Mouse (Mus musculus) kidney, postnatal 0 days (tissue): ENCODE results near the gene Apol9b. TPM values are rescaled to one million over a fixed set of nuclear protein-coding genes. Genes with fewer than 3 reads are reported as not detected.

Experiments
- ATAC-seq: fragments of 200-750 bp; cut with Nextera tagmentation; replicated peaks from 2 replicates; pipeline ENCODE4 v1.8.0; 2017; ENCODE audit warnings: low read depth, moderate number of reproducible peaks, moderate TSS enrichment, moderate library complexity; ENCODE audit not compliant: low FRiP score
- DNase-seq: peaks from one replicate; pipeline ENCODE4 v3.0.0-alpha.2; 2016; ENCODE audit warnings: low spot score
- H3K27ac ChIP-seq: fragments of 300-500 bp; sonication (generic); 2 replicates; pipeline ENCODE4 v1.5.1; 2014; ENCODE audit warnings: mild to moderate bottlenecking
- H3K27me3 ChIP-seq: fragments of 300-500 bp; sonication (generic); 2 replicates; pipeline ENCODE4 v1.6.1; 2014; ENCODE audit warnings: low read length, mixed read lengths; ENCODE audit not compliant: insufficient read depth
- H3K36me3 ChIP-seq: fragments of 300-500 bp; sonication (generic); 2 replicates; pipeline ENCODE4 v1.6.1; 2014; ENCODE audit warnings: low read length, mixed read lengths; ENCODE audit not compliant: insufficient read depth
- H3K4me1 ChIP-seq: fragments of 300-500 bp; sonication (generic); replicated peaks from 2 replicates; pipeline ENCODE4 v1.6.1; 2014; ENCODE audit warnings: antibody characterized with exemption, low read length, mixed read lengths; ENCODE audit not compliant: insufficient read depth
- H3K4me2 ChIP-seq: fragments of 300-500 bp; sonication (generic); 2 replicates; pipeline ENCODE4 v1.6.1; 2014; ENCODE audit warnings: mild to moderate bottlenecking, low read length, moderate library complexity, mixed read lengths
- H3K4me3 ChIP-seq: fragments of 300-500 bp; sonication (generic); replicated peaks from 2 replicates; pipeline ENCODE4 v1.5.1; 2014; ENCODE audit warnings: low read depth, low read length
- H3K9ac ChIP-seq: fragments of 300-500 bp; sonication (generic); 2 replicates; pipeline ENCODE4 v1.6.1; 2014; ENCODE audit warnings: low read depth, low read length
- H3K9me3 ChIP-seq: fragments of 300-500 bp; sonication (generic); replicated peaks from 2 replicates; pipeline ENCODE4 v1.6.1; 2016; ENCODE audit warnings: low read length, inconsistent platforms, mixed read lengths
- CTCF ChIP-seq: IDR thresholded peaks from 2 replicates; pipeline ENCODE4 v1.5.1; 2016; ENCODE audit warnings: antibody characterized with exemption, low read depth, mild to moderate bottlenecking, moderate library complexity
- WGBS: fragments of 180-500 bp; shearing (Covaris S2); extraction: QIAGEN DNeasy Blood & Tissue Kit; methylation state at CpG from one replicate; pipeline ENCODE4 v1.1.7; 2014; 5-methylcytosine and 5-hydroxymethylcytosine counted together
- polyA plus RNA-seq: library from polyadenylated mRNA; unstranded; fragments of >200 nt; fragmentation: Nextera tagmentation; extraction: Ambion mirVana; gene quantifications from 2 replicates; pipeline ENCODE4 v1.2.1, GENCODE M21; 2015

The Apol9b gene
- polyA plus RNA-seq, 1 experiment from 2014 or later, result 0.14 TPM

DNA sequence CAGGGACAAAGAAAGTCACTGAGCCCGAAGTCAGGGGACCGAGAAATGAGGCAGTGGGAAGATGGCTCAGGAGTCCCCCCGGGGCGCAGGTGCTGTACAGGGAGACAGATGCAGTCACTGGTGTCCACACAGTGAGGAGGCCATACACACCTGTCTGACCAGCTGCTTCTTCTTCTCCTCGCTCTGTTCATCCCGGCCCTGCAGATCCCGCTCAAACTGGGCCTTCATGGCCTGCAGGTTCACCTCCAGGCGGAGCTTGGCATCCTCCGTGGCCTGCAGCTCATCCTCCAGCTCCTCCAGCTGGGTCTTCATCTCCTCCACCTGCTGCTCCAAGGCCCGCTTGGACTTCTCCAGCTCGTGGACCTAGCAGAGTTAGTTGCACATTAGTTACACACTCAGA is 38.1 kb downstream of the Apol9b start:
- Histone ChIP-seq H3K36me3 (peaks cover 97% of the 10 kb centered on the region), H3K9me3 (no peaks in the 10 kb centered on the region), H3K9ac (no peak overlapping the region), H3K27me3 (no peaks in the 10 kb centered on the region), H3K4me1 (no peaks in the 10 kb centered on the region), H3K4me2 (no peak overlapping the region), H3K27ac (no peak overlapping the region), H3K4me3 (no peak overlapping the region)
- DNase-seq, result no peak
- WGBS, result 89% methylated on average over 11 of the region's 11 CpGs
- no peak for TF ChIP-seq CTCF
- ATAC-seq, result no peak

DNA sequence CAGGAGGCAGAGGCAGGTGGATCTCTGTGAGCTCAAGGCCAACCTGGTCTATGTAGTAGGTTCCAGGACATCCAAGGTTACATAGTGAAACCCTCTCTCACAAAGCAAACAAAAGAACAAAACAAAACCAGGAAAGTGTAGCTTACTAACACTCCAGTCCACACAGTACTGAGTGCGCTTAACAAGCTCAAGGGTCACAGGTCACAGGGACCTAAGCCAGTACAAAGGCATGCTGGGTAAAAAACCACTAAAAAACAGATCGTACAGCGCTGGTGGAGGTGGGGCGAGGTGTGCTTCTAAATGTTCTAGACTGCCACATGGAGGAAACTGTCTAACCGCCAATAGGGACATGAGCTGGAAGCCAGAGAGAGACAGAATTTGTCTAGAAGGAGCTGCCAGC is 41.5 kb downstream of the Apol9b start:
- no peak overlapping the region for H3K27ac ChIP-seq
- no peaks in the 10 kb centered on the region for H3K27me3 ChIP-seq
- no peak overlapping the region for H3K4me3 ChIP-seq
- TF ChIP-seq CTCF, result no peak
- no peak overlapping the region for H3K9ac ChIP-seq
- no peak for ATAC-seq
- no peak for DNase-seq
- no peaks in the 10 kb centered on the region for H3K4me1 ChIP-seq
- no peaks in the 10 kb centered on the region for H3K9me3 ChIP-seq
- no peak overlapping the region for H3K4me2 ChIP-seq
- peaks cover 98% of the 10 kb centered on the region for H3K36me3 ChIP-seq
- WGBS, result 94% methylated on average over 5 of the region's 5 CpGs

DNA sequence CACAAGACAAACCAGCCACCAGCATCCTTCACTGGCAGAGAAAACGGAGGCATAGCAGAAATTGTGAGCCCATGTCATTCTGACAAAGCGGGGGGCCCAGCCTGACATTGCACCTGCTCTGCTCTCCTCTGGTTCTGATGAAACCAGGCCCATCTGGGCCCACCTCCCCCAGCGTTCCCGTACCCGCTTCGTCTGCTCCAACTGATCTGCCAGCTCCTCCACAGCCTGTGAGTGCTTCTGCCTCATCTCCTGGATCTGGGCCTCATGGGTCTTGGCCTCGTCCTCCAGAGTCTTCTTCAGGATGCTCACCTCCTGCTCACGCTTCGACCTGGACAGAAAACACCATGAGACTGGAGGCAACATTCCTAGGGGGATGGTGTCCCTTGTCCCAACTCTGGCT is 42.1 kb downstream of the Apol9b start:
- Histone ChIP-seq H3K4me2 (no peak overlapping the region), H3K36me3 (peaks cover 98% of the 10 kb centered on the region), H3K4me1 (no peaks in the 10 kb centered on the region), H3K27me3 (no peaks in the 10 kb centered on the region), H3K4me3 (no peak overlapping the region), H3K27ac (no peak overlapping the region), H3K9ac (no peak overlapping the region), H3K9me3 (no peaks in the 10 kb centered on the region)
- 90% methylated on average over 9 of the region's 9 CpGs for WGBS
- DNase-seq, result no peak
- no peak for TF ChIP-seq CTCF
- ATAC-seq, result no peak

DNA sequence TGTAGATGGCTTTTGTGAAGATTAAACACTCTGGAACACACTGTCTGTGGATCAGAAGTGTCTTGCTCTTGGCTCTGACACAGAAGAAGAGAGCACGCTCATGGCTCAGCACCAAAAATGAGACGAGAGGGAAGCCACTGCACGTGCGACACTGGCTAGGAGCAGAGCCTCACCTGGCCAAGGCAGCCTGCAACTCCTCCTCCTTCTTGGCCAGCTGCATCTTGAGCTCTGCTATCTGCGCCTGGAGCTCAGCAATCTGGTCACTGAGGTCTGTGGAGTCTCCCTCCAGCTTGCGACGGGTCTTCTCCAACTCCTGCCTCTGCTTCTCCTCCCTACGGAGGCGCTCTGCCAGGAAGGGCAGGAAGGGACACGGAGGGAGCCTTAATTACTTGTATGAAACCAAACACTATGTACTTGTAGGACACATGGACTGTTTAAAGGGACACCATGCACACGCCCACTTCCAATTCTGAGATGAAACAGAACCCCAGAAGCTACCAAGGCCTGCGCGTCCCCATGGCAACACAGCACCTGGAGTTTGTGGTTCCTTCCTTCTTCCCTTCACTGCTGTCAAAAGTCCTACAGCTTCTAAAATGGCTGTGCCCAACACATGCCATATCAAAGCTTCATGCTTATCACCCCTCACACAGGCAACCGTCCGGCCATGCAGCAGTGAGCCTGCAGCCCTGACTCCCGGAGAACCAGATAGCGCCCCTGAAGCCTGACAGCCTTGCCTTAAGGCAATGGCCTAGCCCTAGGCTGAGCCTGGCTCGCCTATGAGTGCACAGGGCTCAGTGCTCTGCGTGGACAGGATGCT is 44.5 kb downstream of the Apol9b start:
- H3K27me3 ChIP-seq, result no peaks in the 10 kb centered on the region
- no peak overlapping the region for H3K4me2 ChIP-seq
- no peaks in the 10 kb centered on the region for H3K4me1 ChIP-seq
- H3K36me3 ChIP-seq, result peaks cover 98% of the 10 kb centered on the region
- TF ChIP-seq CTCF, result no peak
- no peak overlapping the region for H3K9ac ChIP-seq
- H3K4me3 ChIP-seq, result no peak overlapping the region
- no peak for DNase-seq
- H3K27ac ChIP-seq, result no peak overlapping the region
- WGBS, result 87% methylated on average over 19 of the region's 19 CpGs
- no peaks in the 10 kb centered on the region for H3K9me3 ChIP-seq
- no peak for ATAC-seq

DNA sequence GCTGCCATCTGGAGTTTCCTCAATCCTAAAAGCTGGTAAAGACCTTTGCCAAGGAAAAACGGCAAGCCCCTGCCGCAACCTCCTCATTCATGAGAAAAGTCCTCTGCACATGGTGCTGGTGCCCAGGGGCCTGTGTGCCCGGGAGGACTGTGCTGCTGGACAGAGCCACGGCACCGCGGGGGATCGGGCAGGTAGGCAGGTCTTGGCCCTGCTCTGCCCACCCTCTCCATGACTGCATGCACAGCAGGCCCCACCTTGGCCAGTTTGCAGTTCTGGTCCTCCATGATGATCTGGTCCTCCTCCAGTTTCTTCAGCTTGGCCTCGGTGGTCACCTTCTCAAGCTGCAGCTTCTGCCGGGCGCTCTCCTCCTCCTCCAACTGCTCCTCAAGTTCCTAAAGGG is 45.5 kb downstream of the Apol9b start:
- H3K27ac ChIP-seq, result no peak overlapping the region
- peaks cover 98% of the 10 kb centered on the region for H3K36me3 ChIP-seq
- ATAC-seq, result no peak
- H3K9me3 ChIP-seq, result no peaks in the 10 kb centered on the region
- no peaks in the 10 kb centered on the region for H3K4me1 ChIP-seq
- H3K9ac ChIP-seq, result no peak overlapping the region
- no peaks in the 10 kb centered on the region for H3K27me3 ChIP-seq
- H3K4me3 ChIP-seq, result no peak overlapping the region
- H3K4me2 ChIP-seq, result no peak overlapping the region
- no peak for TF ChIP-seq CTCF
- 97% methylated on average over 10 of the region's 10 CpGs for WGBS
- DNase-seq, result no peak

DNA sequence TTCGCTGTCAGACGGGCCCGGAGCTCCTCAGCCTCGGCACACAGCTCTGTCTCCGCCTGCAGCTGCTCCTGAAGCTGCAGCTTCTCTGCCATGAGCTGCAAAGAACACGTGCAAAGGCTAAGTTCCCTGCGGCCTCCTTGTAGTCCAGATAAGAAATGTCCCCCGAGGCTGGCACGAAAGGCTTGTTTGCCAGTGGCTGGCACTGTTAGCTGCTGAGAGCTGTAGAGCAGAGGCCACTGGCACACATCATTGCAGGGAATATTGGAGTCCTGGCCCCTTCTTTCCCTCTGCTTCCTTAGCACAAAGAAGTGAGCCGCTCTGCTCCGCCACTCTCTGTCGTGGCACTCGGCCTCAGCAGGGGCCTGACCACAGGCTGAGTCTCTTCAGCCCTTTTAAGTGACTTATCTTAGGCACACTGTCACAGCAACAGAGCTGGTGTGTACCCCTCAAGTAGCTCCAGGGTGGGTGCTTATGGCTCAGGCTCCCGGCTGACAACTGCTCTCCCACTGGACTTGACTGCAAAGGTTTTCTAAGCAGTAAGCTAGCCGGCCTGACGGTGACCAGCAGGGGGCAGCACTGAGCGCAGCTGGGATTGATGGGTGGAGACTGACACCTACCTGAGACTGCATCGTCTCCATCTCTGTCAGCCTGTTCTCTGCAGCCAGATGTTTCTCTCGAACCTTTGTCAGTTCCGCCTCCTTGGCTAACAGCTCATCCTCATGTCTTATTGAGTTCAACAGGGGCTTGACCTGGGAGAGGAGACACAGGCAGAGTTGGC is 46.5 kb downstream of the Apol9b start:
- H3K36me3 ChIP-seq, result peaks cover 98% of the 10 kb centered on the region
- no peaks in the 10 kb centered on the region for H3K9me3 ChIP-seq
- H3K27me3 ChIP-seq, result no peaks in the 10 kb centered on the region
- no peaks in the 10 kb centered on the region for H3K4me1 ChIP-seq
- DNase-seq, result peak; percentile 73
- no peak overlapping the region for H3K4me2 ChIP-seq
- H3K4me3 ChIP-seq, result no peak overlapping the region
- H3K9ac ChIP-seq, result no peak overlapping the region
- 65% methylated on average over 20 of the region's 20 CpGs for WGBS
- ATAC-seq, result peak; percentile 50; the same call in 1 of the 2 replicates
- TF ChIP-seq CTCF, result peak; percentile 98
- H3K27ac ChIP-seq, result no peak overlapping the region
